Mouse (Mus musculus) midbrain, postnatal 0 days (tissue): Measurements from ENCODE around the gene Cpsf3. TPM values are rescaled to one million over a fixed set of nuclear protein-coding genes. Genes with fewer than 3 reads are reported as not detected.

Experiments
- ATAC-seq: fragments of 200-750 bp; cut with Nextera tagmentation; 2 replicates; pipeline ENCODE4 v1.8.0; 2017; ENCODE audit warnings: moderate number of reproducible peaks, mild to moderate bottlenecking, moderate TSS enrichment, moderate library complexity; ENCODE audit not compliant: low FRiP score
- DNase-seq: peaks from one replicate; pipeline ENCODE4 v3.0.0-alpha.2; 2015; ENCODE audit warnings: low spot score
- H3K27ac ChIP-seq: fragments of 300-500 bp; sonication (generic); 2 replicates; pipeline ENCODE4 v1.5.1; 2014; ENCODE audit warnings: low read depth, mild to moderate bottlenecking, low read length, mixed read lengths
- H3K27me3 ChIP-seq: fragments of 300-500 bp; sonication (generic); 2 replicates; pipeline ENCODE4 v1.6.1; 2014; ENCODE audit warnings: low read length, control low read depth, mixed read lengths; ENCODE audit not compliant: insufficient read depth
- H3K36me3 ChIP-seq: fragments of 300-500 bp; sonication (generic); 2 replicates; pipeline ENCODE4 v1.6.1; 2014; ENCODE audit warnings: low read length, control low read depth, mixed read lengths; ENCODE audit not compliant: insufficient read depth
- H3K4me1 ChIP-seq: fragments of 300-500 bp; sonication (generic); 2 replicates; pipeline ENCODE4 v1.6.1; 2014; ENCODE audit warnings: mild to moderate bottlenecking, control low read depth, antibody characterized with exemption, low read length, mixed read lengths; ENCODE audit not compliant: insufficient read depth
- H3K4me2 ChIP-seq: fragments of 300-500 bp; sonication (generic); 2 replicates; pipeline ENCODE4 v1.6.1; 2014; ENCODE audit warnings: low read depth, mild to moderate bottlenecking, low read length, mixed read lengths; ENCODE audit not compliant: poor library complexity, severe bottlenecking
- H3K4me3 ChIP-seq: fragments of 300-500 bp; sonication (generic); 2 replicates; pipeline ENCODE4 v1.5.1; 2014; ENCODE audit warnings: low read depth, mild to moderate bottlenecking, low read length, moderate library complexity
- H3K9ac ChIP-seq: fragments of 300-500 bp; sonication (generic); replicated peaks from 2 replicates; pipeline ENCODE4 v1.6.1; 2014; ENCODE audit warnings: mild to moderate bottlenecking, low read length, moderate library complexity, mixed read lengths; ENCODE audit not compliant: poor library complexity, severe bottlenecking
- H3K9me3 ChIP-seq: fragments of 300-500 bp; sonication (generic); 2 replicates; pipeline ENCODE4 v1.6.1; 2016; ENCODE audit warnings: low read length, control low read depth
- CTCF ChIP-seq: IDR thresholded peaks from 2 replicates; pipeline ENCODE4 v1.5.1; 2016; ENCODE audit warnings: antibody characterized with exemption, mild to moderate bottlenecking
- WGBS: fragments of 180-500 bp; shearing (Covaris S2); extraction: QIAGEN DNeasy Blood & Tissue Kit; methylation state at CpG from one replicate; pipeline ENCODE4 v1.1.7; 2014; 5-methylcytosine and 5-hydroxymethylcytosine counted together
- polyA plus RNA-seq: library from polyadenylated mRNA; unstranded; fragments of >200 nt; fragmentation: Nextera tagmentation; extraction: Ambion mirVana; gene quantifications from 2 replicates; pipeline ENCODE4 v1.2.1, GENCODE M21; 2015
- total RNA-seq: library from RNA; depleted of rRNA; stranded (reverse); fragments of >200 nt; gene quantifications from 2 replicates; pipeline ENCODE4 v1.2.3, GENCODE M21; 2014; rRNA removed

The Cpsf3 gene
- total RNA-seq (39.4 and 45.1 TPM in 2 replicates), polyA plus RNA-seq (69.1 and 69.6 TPM in 2 replicates)

GRCm38 (mm10) chr12:21284761-21285441 lies at the start of gene Cpsf3:
Gene Cpsf3, plus strand, starts transcription at chr12:21285391.
- no peaks in the 10 kb centered on the region for H3K9me3 ChIP-seq
- DNase-seq (no peak), ATAC-seq (no peak)
- H3K4me1 ChIP-seq = peaks cover 14% of the 10 kb centered on the region
- H3K36me3 ChIP-seq = peaks cover 3% of the 10 kb centered on the region; the same call in 1 of the 2 replicates
- H3K4me3 ChIP-seq = peak within 1 kb of the TSS; percentile 85
- peak within 1 kb of the TSS; percentile 84 for H3K9ac ChIP-seq
- peak within 1 kb of the TSS; percentile 89 for H3K27ac ChIP-seq
- 53% methylated on average over 11 of the region's 11 CpGs for WGBS
- peak; percentile 47 for TF ChIP-seq CTCF
- no peaks in the 10 kb centered on the region for H3K27me3 ChIP-seq
- H3K4me2 ChIP-seq = peak within 1 kb of the TSS; percentile 87

DNA sequence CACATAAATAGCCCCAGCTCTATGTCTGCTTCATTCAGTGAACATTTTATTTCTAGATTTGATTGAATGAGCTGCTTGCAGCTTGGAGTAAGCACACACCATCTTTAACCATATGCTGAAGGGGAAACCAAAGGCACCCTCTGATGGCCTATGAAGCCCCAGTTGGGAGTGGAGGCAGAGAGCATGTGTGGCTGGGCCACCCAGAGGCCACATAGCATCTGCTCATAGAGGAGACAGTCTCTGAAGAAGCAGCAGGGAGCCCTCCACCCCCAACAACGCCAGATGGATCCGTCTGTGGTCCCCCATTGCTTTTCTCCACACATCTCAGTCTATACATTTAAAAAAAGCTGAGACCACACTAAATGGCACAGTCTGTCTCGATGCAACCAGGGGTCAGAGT lies 43.2 kb upstream of the Cpsf3 start:
- H3K36me3 ChIP-seq = peaks cover 64% of the 10 kb centered on the region
- no peak overlapping the region for H3K4me3 ChIP-seq
- TF ChIP-seq CTCF = no peak
- H3K4me2 ChIP-seq = no peak overlapping the region
- no peak overlapping the region for H3K9ac ChIP-seq
- no peak for ATAC-seq
- no peaks in the 10 kb centered on the region for H3K27me3 ChIP-seq
- H3K9me3 ChIP-seq = no peaks in the 10 kb centered on the region
- no peak for DNase-seq
- 79% methylated on average over 3 of the region's 3 CpGs for WGBS
- H3K27ac ChIP-seq = no peak overlapping the region
- no peaks in the 10 kb centered on the region for H3K4me1 ChIP-seq

DNA sequence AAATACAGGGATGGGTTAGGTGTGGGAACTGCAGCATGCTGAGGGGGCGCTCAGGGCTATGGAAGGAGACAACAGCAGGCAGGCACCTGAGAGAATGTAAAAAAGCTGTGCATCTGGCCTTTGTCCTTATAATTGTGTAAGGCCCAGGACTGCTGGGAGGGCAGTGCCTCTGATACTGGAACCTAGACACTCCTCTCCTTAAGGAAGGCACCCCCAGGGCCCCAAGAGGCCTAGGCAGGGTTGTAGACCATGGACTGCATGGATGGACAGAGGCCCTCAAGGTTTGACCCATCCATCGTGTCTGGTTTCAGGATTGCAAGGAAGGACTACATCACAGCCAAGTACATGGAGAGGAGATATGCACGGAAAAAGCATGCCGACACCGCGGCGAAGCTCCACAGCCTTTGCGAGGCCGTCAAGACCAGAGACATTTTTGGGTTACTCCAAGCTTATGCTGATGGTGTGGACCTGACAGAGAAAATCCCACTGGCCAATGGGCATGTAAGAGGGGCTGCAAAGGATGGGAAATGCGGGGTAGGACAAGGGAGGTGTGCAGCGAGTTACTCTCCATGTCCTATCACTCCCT lies 40.7 kb upstream of the Cpsf3 start:
- H3K36me3 ChIP-seq = peaks cover 57% of the 10 kb centered on the region
- H3K4me2 ChIP-seq = no peak overlapping the region
- 98% methylated on average over 11 of the region's 11 CpGs for WGBS
- H3K27me3 ChIP-seq = no peaks in the 10 kb centered on the region
- H3K4me1 ChIP-seq = no peaks in the 10 kb centered on the region
- no peaks in the 10 kb centered on the region for H3K9me3 ChIP-seq
- no peak for DNase-seq
- H3K4me3 ChIP-seq = no peak overlapping the region
- no peak overlapping the region for H3K27ac ChIP-seq
- no peak for TF ChIP-seq CTCF
- H3K9ac ChIP-seq = no peak overlapping the region
- no peak for ATAC-seq

GRCm38 (mm10) chr12:21247711-21248392 lies 37.3 kb upstream of the Cpsf3 start:
- Histone ChIP-seq H3K4me1 (no peaks in the 10 kb centered on the region), H3K4me3 (no peak overlapping the region), H3K9ac (no peak overlapping the region), H3K9me3 (no peaks in the 10 kb centered on the region), H3K27ac (no peak overlapping the region), H3K27me3 (no peaks in the 10 kb centered on the region), H3K4me2 (no peak overlapping the region), H3K36me3 (peaks cover 73% of the 10 kb centered on the region)
- WGBS = 87% methylated on average over 7 of the region's 7 CpGs
- no peak for TF ChIP-seq CTCF
- DNase-seq (no peak), ATAC-seq (no peak)

DNA sequence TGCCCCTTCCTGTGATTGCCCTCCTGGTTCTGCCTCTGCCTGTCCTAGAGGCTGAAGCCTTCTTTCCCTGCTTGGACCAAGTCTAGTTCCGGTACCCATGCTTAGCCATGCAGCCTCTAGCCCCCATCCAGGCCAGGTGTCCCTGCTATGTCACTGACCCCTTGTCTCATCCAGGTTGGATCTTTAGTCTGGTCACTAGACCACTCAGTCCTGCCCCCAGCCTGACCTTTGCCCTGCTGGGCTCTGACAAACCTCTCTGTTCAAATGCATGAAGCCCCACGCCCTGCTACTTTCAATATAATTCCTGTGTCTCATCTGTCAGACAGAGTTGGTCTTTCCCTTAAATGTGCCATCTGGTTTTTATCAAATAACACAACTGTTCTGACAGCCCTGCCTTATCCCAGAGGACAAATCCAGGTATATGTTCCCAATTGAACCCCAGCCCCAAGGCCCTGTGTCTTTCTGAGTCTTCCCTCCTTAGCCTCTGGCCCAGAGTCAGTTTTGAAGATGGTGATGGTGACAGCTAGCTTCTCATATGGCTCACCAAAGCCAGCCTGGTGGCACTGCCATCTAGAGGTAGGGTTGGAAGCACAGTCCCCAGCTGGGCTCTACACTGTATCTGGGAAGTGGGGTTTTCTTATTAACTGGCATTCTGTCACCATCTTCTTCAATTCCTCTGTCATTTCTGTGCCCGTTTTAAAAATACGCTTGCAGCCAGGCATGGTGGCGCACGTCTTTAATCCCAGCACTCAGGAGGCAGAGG lies 24.5 kb upstream of the Cpsf3 start:
- Histone ChIP-seq H3K9ac (no peak overlapping the region; the same call in 1 of the 2 replicates), H3K27me3 (no peaks in the 10 kb centered on the region), H3K4me2 (no peak overlapping the region), H3K9me3 (no peaks in the 10 kb centered on the region), H3K4me3 (no peak overlapping the region), H3K4me1 (no peaks in the 10 kb centered on the region), H3K27ac (no peak overlapping the region), H3K36me3 (peaks cover 60% of the 10 kb centered on the region)
- no peak for ATAC-seq
- TF ChIP-seq CTCF = peak; percentile 45
- no peak for DNase-seq
- 98% methylated on average over 6 of the region's 6 CpGs for WGBS
